Mouse (Mus musculus) brain, embryonic 14.5 days (tissue): ENCODE data around the gene Tbc1d13. TPM values are rescaled to one million over a fixed set of nuclear protein-coding genes. Genes with fewer than 3 reads are reported as not detected.
A peak's percentile ranks its signal among the peaks of the same experiment; 100 is the strongest.

Source experiments
- DNase-seq: peaks from one replicate; pipeline ENCODE4 v3.0.0-alpha.2; 2011; ENCODE audit warnings: low read depth
- CTCF ChIP-seq: fragments of 200-500 bp; IDR thresholded peaks from 2 replicates; pipeline ENCODE4 v1.5.1; 2012; ENCODE audit warnings: inconsistent platforms, mild to moderate bottlenecking, moderate library complexity, borderline replicate concordance; ENCODE audit not compliant: insufficient read depth, insufficient read length; ENCODE audit errors: extremely low read depth
- POLR2A ChIP-seq: fragments of 200-500 bp; IDR thresholded peaks from 2 replicates; pipeline ENCODE4 v1.6.1; 2012; ENCODE audit warnings: mild to moderate bottlenecking, inconsistent platforms, borderline replicate concordance; ENCODE audit not compliant: poor library complexity, insufficient read depth, insufficient read length, severe bottlenecking; ENCODE audit errors: extremely low read depth
- polyA plus RNA-seq: library from polyadenylated mRNA; depleted of rRNA; stranded (reverse); fragments of >200 nt; gene quantifications from 2 replicates; pipeline ENCODE4 v1.2.3, GENCODE M21; 2012; rRNA removed

The Tbc1d13 gene
- 75.4 and 84.1 TPM in 2 replicates for polyA plus RNA-seq

DNA sequence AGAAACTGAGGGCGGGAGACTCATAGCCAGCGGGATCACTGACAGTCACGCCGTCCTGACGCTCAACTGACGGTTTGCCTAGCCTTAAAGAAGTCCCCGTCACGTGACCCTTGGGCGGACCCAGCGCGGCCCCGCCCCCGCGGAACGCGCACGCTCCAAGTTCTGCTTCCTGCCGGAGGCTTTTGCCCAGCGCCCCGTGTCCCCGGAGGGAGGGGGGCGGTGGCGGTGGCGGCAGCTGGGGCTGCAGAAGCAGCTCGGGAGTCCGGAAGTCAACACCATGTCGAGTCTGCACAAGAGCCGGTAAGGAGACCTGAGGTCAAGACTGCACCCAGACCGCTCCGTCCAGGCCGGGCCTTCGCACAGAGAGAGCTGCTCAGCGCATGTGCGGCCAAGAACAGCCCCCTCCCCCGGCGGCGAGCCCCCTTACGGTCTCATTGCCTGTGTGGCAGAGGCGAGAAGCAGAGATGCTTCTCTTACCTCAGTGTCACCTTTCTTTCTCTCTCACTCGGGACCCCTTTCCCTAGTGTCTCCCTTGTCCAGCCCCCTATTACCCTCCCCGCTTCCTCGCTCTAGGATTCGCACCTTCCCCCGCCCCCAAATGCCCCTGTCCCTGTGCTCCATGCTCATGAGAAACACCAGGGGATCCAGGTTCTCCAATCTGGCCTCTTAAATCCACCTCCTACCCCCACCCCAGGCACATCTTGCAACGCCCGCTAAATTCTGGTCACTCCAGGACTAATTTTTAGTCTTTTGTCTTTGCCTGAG lies at the start of gene Tbc1d13:
Gene Tbc1d13, plus strand, starts transcription at position 134 of the 765 bp plus-strand sequence.
- DNase-seq = peak; percentile 98
- TF ChIP-seq CTCF = no peak
- peak; percentile 33; the same call in 1 of the 2 replicates for TF ChIP-seq POLR2A

DNA sequence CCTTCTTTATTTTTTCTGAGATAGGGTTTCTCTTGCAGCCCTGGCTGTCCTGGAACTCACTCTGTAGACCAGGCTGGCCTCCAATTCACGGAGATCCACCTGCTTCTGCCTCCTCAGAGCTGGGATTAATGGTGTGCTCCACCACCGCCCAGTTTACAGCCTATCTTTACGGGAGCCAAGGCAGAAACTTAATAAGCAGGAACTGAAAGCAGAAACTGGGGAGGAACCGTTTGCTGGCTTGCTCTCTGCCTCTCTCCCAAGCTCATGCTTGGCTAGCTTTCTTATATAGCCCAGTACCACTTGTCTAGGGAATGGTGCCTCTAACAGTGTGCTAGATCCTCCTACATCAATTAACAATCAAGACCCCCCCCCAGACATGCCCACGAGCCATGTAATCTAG lies 49.4 kb upstream of the Tbc1d13 start:
- TF ChIP-seq CTCF = no peak
- no peak for TF ChIP-seq POLR2A
- DNase-seq = no peak

DNA sequence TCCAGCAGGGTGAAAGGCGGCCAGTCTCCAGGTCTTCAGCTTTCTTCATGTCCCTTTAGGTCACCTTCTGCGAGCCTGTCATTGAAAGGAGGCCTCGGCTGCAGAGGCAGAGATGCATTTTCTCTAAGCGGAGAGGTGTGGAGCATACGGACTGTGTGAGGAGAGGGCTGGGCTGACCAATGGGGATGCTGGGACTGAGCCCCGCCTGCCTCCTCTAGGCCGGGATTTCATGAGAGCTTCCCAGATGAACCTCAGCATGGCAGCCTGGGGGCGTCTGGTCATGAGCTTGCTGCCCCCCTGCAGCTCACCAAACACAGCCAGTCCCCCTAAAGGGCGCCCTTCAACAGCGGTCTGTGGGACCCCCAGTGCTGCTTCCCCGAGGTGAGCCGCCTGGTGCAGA lies 48.9 kb upstream of the Tbc1d13 start:
- no peak for DNase-seq
- TF ChIP-seq POLR2A (no peak), CTCF (no peak)

DNA sequence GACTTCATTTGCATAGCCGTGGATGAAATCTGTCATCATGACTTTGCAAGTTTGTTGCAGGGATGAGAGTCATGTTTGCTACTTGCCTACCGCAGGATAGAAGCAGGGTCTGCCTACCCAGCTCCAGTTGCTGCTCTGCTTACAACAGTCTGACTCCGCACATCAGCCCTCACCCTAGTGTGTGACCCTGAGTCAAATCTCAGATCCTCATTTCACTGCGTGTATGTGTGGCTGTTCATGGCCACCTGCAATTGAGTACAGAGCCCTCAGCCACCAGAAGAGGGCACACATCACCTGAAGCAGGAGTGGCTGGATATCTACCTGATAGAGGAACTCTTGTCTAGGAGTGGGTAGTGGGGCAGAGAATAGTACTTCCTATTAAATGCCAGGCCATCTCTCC lies 46.2 kb upstream of the Tbc1d13 start:
- no peak for TF ChIP-seq CTCF
- no peak for TF ChIP-seq POLR2A
- DNase-seq = no peak

DNA sequence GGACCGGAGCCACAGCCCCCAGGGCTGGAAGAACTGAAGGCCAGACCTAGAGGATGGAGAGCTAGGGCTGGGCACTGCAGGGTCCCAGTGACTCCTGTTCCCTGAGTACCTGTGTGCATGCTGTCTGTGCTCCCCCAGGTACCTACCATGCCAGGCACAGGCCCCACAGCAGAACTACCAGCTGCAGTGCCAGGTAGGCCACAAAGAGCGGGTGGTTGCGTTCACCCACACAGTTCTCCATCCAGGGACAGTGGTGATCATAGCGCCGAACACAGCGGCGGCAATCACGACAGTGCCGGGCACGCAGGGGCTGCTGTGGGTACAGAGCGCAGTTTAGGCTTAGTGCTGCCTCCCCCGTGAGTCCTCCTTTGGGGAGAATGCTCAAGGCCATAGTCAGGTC lies 42.0 kb upstream of the Tbc1d13 start:
- no peak for DNase-seq
- TF ChIP-seq POLR2A = no peak
- TF ChIP-seq CTCF = no peak

DNA sequence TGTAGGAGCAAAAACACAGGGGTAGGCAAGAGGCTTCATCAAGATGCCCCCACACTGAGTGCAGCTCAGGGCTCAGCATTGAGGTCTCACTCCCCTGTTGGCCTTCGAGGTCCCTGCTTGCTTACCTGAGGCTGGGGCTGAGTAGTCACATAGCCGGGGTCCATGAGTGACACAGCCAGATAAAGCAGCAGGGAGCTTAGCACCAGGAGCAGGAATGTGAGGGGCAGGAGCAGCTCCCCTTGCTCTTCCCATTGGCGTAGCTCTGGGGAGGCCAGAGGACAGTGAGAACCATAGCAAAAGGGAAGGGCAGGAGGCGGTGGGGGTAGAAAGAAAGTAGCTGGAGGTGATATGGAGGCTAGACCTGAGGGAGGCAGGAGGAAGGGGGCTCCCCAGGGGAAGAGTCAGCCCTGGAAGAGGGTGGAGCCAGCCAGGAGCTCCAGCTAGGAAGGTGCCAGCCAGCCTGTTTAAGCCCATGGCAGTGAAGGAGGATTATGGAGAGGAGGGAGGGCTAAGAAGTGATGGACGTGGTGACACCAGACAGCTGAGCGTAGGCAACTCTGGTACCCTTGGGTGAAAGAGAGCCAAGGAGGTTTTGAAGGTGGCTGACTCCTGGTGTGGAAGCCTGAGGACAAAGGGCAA lies 41.1 kb upstream of the Tbc1d13 start:
- no peak for DNase-seq
- TF ChIP-seq CTCF = no peak
- TF ChIP-seq POLR2A = no peak

DNA sequence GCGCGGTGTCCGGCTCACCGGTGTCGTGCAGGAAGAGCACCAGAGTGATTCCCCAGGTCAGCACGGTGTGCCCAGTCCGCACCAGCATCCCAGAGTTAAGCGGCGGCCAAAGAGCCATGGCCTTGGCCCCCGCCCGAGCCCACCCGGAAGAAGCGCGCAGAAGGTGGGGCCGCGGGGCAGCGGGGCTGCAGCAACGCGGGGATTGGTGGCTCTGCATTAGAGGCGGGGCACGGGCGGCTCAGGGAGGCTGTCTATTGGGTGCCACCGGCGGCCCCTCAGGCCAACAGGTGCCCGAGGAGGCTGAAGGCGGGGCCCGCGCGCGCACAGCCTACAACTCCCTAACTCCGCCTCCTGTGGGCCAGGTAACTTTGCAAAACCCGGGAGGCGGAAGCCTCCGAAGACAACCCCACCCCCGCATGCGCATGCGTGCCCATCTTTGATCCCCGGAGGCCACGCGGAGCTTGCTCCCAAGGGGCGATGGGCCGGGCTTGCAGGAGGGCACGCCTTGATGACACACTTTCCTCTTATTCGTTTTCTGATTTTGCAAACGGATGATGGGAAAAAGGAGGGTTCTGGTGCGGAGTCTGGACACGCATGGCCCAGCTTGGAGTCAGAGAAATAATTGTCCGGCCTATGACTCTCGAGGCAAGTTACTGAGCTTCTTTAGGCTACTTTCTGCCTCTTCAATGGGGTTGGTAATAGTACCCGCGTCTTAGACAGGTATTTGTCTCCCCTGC lies 39.9 kb upstream of the Tbc1d13 start, which contains the start of gene Zdhhc12:
Gene Zdhhc12, minus strand, starts transcription at position 178 of the 737 bp plus-strand sequence.
- peak; percentile 35; the same call in 1 of the 2 replicates for TF ChIP-seq POLR2A
- no peak for TF ChIP-seq CTCF

DNA sequence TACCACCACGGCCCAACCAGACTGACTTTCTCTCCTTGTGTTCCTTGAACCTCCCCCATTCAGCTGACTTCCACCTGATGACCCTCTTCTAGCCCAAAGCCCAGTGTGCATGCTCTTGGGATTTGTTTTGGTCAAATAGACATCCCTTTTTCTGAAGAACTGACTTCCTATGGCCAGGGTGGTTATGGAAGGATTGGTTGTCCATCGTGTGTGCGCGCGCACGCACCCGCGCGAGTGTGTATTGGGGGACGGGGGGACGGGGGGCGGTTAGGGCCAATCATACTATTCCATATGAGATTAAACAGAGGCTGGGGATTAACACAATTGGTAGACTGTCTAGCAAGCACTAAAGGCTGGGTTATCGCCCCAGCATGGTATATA lies 39.3 kb upstream of the Tbc1d13 start:
- no peak for TF ChIP-seq CTCF
- no peak for TF ChIP-seq POLR2A
- DNase-seq = peak; percentile 41

More for the DNA sequence above, 39.9 kb upstream of the Tbc1d13 start, which contains the start of gene Zdhhc12:
- DNase-seq = peak; percentile 98

DNA sequence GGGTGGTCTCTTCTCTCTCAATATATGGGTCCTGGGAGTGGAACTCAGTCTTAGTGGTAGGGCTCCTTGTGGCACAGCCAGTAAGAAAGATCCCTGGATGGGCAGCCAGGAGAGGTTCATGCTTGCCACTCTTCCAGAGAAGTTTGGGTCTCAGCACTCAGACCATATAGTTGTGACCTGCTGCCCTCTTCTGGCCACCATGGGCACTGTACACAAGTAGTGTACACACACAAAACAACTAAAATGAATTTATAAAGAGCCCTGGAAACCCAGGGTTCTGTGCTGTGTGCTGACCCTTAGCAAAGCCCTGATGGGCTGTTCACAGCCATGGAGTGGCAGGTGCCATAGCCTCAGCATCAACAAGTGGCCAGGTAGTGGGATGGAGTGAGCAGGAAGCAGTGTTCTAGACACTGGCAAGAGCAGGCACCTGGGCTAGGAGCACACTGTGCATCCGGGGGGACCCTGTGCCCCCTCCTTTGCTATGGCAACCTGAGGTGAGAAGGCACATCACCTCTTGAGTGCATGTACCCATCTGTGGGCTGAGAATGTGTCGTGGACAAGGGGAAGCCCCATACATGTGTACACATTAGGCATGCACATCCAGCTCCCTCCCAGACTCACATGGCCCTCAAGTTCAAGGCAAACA lies 37.5 kb upstream of the Tbc1d13 start:
- peak; percentile 63 for DNase-seq
- TF ChIP-seq CTCF = peak; percentile 65
- TF ChIP-seq POLR2A = no peak

DNA sequence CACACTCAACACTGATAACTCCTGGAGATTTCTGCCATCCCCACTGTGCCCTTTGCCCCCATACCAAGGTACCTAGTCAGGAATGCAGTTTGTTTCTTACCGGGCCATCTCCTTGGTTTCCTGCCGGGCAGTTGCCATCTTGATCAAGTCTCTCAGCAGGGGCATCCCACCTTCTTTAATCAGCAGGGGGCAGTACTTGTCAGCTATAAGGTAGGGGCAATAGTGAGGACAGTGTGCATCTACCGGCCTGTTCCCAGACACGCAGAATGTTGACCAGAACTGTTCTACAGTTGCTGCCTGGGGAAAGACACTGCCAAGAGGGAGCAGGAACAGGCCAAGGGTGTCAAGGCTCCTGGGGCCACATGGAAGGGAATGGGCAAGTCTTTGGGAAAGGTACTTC lies 33.3 kb upstream of the Tbc1d13 start:
- TF ChIP-seq CTCF (no peak), POLR2A (no peak)

DNA sequence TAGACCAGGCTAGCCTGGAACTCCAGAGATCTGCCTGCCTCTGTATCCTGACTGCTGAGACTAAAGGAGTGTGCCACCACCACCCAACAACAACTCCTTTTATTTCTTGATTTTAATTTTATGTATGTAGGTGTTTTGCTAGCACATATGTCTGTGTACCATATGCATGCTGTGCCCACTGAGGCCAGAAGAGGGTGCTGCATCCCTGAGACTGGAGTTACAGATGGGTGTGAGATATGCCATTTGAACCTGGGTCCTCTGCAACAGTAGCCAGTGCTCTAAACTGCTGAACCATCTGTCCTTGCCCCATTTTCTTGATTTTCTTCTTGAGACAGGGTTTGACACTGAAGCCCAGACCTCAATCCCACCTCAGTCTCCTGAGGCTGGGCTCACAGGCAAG lies 27.2 kb upstream of the Tbc1d13 start:
- DNase-seq = peak; percentile 50
- peak; percentile 71; the same call in 1 of the 2 replicates for TF ChIP-seq CTCF
- TF ChIP-seq POLR2A = no peak

More for the DNA sequence above, 33.3 kb upstream of the Tbc1d13 start:
- DNase-seq = no peak

DNA sequence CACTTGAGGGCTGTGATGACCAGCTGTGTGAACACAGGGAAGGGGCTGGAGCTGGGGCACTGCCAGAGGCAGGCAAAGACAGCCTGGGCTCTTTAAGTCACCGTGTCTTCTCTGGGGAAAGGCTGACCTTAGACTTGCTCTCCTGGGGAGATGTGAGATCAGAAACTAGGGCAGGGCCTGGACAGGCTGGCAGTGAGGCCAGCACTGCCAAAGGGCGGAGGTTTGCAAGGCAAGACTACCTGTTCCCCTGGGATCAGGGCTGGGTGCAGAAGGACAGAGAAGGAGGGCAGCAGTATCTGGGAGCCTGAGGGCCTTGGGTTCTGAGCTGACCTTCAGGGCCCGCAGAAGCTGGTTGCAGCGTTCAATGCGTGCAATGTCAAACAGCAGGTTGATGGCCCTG lies 25.9 kb upstream of the Tbc1d13 start:
- TF ChIP-seq CTCF (no peak), POLR2A (no peak)
- no peak for DNase-seq
